Mouse (Mus musculus): ENCODE results near the gene Gm7247.
"Not testable (repeated sequence)": the region's sequence is repeated elsewhere in the genome, so short reads cannot be mapped to it uniquely, and the experiment has no call there.

Gm7247 gene

DNA sequence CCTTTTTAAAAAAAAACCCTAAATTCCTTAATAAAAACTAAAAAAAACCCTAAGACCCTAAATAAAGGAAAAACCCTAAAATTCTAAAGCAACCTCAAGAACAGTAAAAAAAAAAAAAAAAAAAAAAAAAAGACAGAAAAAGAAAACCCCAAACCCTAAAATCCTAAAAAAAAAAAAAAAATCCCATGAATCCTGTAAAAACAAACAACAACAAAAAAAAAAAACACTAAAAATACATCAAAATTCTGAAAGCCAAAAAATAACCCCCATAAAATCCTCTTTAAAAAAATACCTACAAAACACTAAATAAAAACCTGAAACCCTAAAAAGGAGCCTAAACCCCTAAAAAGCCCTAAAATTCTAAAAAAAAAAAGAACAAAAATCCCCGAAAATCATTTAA, 135.4 kb downstream of the Gm7247 start:
- DNase-seq: no peak

DNA sequence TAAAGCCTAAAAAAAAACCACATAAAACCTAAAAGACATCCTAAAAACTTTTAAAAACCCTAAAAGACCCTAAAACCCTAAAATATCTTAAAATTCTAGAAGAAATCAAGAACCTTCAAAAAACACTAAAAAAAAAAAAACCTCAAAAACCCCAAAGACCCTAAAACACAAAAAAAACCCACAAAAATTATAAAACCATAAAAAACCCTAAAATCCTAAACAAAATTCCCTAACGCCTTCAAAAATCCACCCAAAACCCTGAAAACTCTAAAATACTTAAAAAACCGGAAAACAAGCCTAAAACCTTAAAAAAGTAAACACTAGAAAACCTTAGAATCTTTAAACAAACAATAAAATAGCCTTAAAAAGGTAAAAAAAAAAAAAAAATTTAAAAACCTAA, 136.4 kb downstream of the Gm7247 start:
- no peak for DNase-seq

DNA sequence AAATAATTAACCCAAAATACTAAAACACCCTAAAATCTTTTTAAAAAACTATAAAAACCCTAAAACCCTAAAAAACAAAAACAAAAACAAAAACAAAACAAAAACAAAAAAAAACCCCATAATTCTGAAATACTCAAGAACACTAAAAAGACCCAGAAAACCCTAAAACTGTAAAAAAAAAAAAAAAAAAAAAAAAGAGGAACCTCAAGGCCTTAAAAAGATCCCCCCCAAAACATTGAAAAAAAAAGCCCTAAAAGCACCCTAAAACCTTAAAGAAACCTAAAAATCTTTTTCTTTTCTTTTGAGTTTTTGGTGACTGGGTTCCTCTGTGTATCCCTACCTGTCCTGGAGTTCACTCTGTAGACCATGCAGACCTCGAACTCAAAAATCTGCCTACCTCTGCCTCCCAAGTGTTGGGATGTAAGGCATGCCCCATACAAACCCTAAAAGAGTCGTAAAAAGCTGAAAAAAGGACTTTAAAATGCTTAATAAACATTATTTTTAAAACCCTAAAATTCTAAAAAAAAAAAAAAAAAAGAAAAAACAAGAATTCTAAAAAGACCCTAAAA, 138.2 kb downstream of the Gm7247 start:
- no peak for DNase-seq

DNA sequence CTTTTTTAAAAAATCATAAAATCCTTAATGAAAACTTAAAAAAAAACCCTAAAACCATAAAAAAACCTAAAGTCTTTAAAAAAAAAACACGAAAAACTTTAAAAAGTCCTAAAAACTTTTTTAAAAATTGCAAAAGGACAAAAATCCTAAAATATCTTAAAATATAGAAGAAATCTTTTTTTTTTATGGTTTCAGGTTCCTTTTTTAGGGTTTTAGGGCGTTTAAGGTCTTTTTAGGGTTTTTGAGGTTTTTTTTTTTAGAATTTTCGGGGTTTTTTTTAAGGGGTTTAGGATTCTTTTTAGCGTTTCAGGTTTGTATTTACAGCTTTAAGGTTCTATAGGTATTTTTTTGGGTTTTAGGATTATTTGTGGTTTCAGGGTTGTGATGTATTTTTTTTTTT, 138.9 kb downstream of the Gm7247 start:
- DNase-seq: no peak

DNA sequence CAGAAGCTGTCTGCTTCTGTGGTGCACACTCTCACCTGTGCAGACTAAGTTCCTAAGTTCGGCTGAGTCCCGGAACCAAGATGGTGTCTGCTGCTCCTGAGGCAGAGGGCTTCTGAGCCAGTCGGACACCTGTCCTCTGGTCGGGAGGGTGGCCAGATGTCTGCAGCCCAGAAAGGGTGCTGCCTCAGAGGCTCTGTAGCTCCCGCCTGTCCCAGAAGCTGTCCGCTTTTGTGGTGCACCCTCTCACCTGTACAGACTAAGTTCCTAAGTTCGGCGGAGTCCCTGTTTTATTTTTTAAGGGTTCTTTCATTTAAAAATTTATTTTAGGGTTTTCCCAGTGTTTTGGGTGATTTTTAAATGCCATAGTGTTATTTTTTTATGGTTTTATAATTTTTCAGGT, 145.9 kb downstream of the Gm7247 start:
- DNase-seq: no peak

DNA sequence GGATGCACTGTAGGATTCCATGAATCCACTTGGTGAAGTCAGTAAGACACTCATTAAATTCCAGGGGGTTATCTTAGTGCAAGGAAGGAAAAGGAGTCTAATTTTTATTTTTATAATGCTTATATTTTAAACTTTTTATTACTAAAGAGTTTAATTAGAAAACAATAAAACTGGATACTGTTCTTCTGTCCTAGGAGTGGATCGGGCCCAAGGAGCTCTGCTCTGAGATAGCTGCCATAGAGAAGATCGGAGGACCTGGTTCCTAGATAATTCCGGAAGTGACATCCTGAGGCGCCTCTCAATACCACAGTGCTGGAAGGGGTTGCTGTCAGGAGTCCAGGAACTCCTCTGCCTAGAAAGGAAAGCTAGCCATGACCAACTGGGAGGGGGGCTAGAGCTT, 190.9 kb downstream of the Gm7247 start, which contains the start of gene Gm5622:
TSS of gene Gm5622 (plus strand) at position 301 of the 400 bp plus-strand sequence.
- DNase-seq: no peak

DNA sequence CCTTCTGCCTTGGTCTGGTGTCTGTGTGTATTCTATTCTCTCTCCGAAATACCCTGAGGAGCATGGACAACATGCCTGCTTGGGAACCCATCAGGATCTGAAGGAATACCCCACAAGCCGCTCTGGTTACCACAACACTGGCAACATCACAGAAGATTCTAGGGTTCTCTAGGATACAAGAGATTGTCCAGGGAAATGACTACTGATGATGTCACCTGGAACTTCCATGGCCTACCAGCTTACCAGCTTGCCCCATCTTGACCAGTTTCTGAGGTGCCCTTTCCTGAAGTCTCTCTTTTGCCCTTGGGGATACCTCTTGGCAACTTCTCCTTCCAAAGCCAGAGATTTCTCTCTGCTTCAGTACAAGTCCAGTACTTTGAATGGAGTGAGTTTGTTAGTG, 212.4 kb downstream of the Gm7247 start, which contains the start of gene Gm17175:
TSS of gene Gm17175 (minus strand) at position 101 of the 400 bp plus-strand sequence.
- DNase-seq: not testable (repeated sequence)

DNA sequence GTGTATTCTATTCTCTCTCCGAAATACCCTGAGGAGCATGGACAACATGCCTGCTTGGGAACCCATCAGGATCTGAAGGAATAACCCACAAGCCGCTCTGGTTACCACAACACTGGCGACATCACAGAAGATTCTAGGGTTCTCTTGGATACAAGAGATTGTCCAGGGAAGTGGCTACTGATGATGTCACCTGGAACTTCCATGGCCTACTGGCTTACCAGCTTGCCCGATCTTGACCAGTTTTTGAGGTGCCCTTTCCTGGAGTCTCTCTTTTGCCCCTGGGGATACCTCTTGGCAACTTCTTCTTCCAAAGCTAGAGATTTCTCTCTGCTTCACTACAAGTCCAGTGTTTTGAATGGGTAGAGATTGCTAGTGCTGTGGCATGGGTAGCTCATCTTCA, 230.5 kb downstream of the Gm7247 start, which contains the start of gene Gm17174:
TSS of gene Gm17174 (minus strand) at position 101 of the 400 bp plus-strand sequence.
- not testable (repeated sequence) for DNase-seq

DNA sequence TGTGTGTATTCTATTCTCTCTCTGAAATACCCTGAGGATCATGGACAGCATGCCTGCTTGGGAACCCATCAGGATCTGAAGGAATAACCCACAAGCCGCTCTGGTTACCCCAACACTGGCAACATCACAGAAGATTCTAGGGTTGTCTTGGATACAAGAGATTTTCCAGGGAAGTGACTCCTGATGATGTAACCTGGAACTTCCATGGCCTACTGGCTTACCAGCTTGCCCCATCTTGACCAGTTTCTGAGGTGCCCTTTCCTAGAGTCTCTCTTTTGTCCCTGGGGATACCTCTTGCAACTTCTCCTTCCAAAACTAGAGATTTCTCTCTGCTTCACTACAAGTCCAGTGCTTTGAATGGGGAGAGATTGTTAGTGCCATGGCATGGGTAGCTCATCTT, 249.7 kb downstream of the Gm7247 start, which contains the start of gene Gm17078:
TSS of gene Gm17078 (minus strand) at position 101 of the 400 bp plus-strand sequence.
- DNase-seq: no peak
